Mouse (Mus musculus): ENCODE data around the gene Il6. TPM values are rescaled to one million over a fixed set of nuclear protein-coding genes. Genes with fewer than 3 reads are reported as not detected.
A peak's percentile ranks its signal among the peaks of the same experiment; 100 is the strongest.
"Not testable (repeated sequence)": the region's sequence is repeated elsewhere in the genome, so short reads cannot be mapped to it uniquely, and the experiment has no call there.

Gene Il6
- not detected in 2 replicates for polyA plus RNA-seq (2015; fragmentation: Nextera tagmentation; extraction: Ambion mirVana)

DNA sequence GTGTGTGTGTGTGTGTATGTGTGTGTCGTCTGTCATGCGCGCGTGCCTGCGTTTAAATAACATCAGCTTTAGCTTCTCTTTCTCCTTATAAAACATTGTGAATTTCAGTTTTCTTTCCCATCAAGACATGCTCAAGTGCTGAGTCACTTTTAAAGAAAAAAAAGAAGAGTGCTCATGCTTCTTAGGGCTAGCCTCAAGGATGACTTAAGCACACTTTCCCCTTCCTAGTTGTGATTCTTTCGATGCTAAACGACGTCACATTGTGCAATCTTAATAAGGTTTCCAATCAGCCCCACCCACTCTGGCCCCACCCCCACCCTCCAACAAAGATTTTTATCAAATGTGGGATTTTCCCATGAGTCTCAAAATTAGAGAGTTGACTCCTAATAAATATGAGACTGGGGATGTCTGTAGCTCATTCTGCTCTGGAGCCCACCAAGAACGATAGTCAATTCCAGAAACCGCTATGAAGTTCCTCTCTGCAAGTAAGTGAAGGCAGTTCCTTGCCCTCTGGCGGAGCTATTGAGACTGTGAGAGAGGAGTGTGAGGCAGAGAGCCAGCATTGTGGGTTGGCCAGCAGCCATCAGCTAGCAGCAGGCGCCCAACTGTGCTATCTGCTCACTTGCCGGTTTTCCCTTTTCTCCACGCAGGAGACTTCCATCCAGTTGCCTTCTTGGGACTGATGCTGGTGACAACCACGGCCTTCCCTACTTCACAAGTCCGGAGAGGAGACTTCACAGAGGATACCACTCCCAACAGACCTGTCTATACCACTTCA is at the start of gene Il6:
Gene Il6 (plus strand): TSS at position 389 of the 778 bp plus-strand sequence.
- no peak within 1 kb of the TSS for H3K4me2 ChIP-seq (replicated peaks)
- WGBS: 52% methylated on average over 16 of the region's 16 CpGs
- H3K27me3 ChIP-seq: no peaks in the 10 kb centered on the region
- H3K9me3 ChIP-seq: no peaks in the 10 kb centered on the region
- peaks cover 3% of the 10 kb centered on the region; the same call in 1 of the 2 replicates for H3K4me1 ChIP-seq
- no peak within 1 kb of the TSS for H3K9ac ChIP-seq (replicated peaks)
- no peak within 1 kb of the TSS for H3K27ac ChIP-seq (replicated peaks)
- ATAC-seq (replicated peaks): peak; percentile 91
- no peak within 1 kb of the TSS for H3K4me3 ChIP-seq
- no peaks in the 10 kb centered on the region for H3K36me3 ChIP-seq

- no peak for ATAC-seq (replicated peaks)
- WGBS: 84% methylated on average over 1 of the region's 1 CpGs
- H3K27ac ChIP-seq (replicated peaks): no peak overlapping the region
Observed at GRCm38 (mm10) chr5:29963488-29963887, 49.4 kb upstream of the Il6 start.

GRCm38 (mm10) chr5:29970212-29970611 is 42.7 kb upstream of the Il6 start:
- 96% methylated on average over 1 of the region's 1 CpGs for WGBS
- no peak for ATAC-seq (replicated peaks)
- no peak overlapping the region for H3K27ac ChIP-seq (replicated peaks)
- no peak overlapping the region for H3K9ac ChIP-seq (replicated peaks)
- H3K27me3 ChIP-seq: no peaks in the 10 kb centered on the region
- no peaks in the 10 kb centered on the region for H3K9me3 ChIP-seq
- H3K4me2 ChIP-seq (replicated peaks): no peak overlapping the region
- H3K36me3 ChIP-seq: no peaks in the 10 kb centered on the region
- no peak overlapping the region for H3K4me3 ChIP-seq
- no peaks in the 10 kb centered on the region for H3K4me1 ChIP-seq

More at GRCm38 (mm10) chr5:29963488-29963887, 49.4 kb upstream of the Il6 start:
- H3K36me3 ChIP-seq: no peaks in the 10 kb centered on the region
- no peaks in the 10 kb centered on the region for H3K27me3 ChIP-seq
- no peaks in the 10 kb centered on the region for H3K4me1 ChIP-seq
- no peak overlapping the region for H3K4me2 ChIP-seq (replicated peaks)
- H3K4me3 ChIP-seq: no peak overlapping the region
- no peak overlapping the region for H3K9ac ChIP-seq (replicated peaks)
- H3K9me3 ChIP-seq: no peaks in the 10 kb centered on the region

- no peak overlapping the region for H3K4me2 ChIP-seq (replicated peaks)
- 92% methylated on average over 5 of the region's 5 CpGs for WGBS
- no peak overlapping the region for H3K9ac ChIP-seq (replicated peaks)
- no peaks in the 10 kb centered on the region for H3K9me3 ChIP-seq
- no peak overlapping the region for H3K27ac ChIP-seq (replicated peaks)
- no peak for ATAC-seq (replicated peaks)
- H3K4me3 ChIP-seq: no peak overlapping the region
- no peaks in the 10 kb centered on the region for H3K4me1 ChIP-seq
- H3K36me3 ChIP-seq: no peaks in the 10 kb centered on the region
- no peaks in the 10 kb centered on the region for H3K27me3 ChIP-seq
Observed at GRCm38 (mm10) chr5:29972796-29973195, 40.1 kb upstream of the Il6 start.

- WGBS: 85% methylated on average over 1 of the region's 1 CpGs
- Histone ChIP-seq H3K9me3 (no peaks in the 10 kb centered on the region), H3K27me3 (no peaks in the 10 kb centered on the region), H3K27ac (replicated peaks) (no peak overlapping the region), H3K9ac (replicated peaks) (no peak overlapping the region), H3K36me3 (no peaks in the 10 kb centered on the region), H3K4me1 (no peaks in the 10 kb centered on the region), H3K4me3 (no peak overlapping the region), H3K4me2 (replicated peaks) (no peak overlapping the region)
- no peak for ATAC-seq (replicated peaks)
Observed at GRCm38 (mm10) chr5:29973533-29973932, 39.4 kb upstream of the Il6 start.

GRCm38 (mm10) chr5:29974115-29974514 is 38.8 kb upstream of the Il6 start:
- ATAC-seq (replicated peaks): no peak
- H3K9ac ChIP-seq (replicated peaks): no peak overlapping the region
- H3K27ac ChIP-seq (replicated peaks): no peak overlapping the region
- H3K36me3 ChIP-seq: no peaks in the 10 kb centered on the region
- H3K27me3 ChIP-seq: no peaks in the 10 kb centered on the region
- H3K4me3 ChIP-seq: no peak overlapping the region
- no peaks in the 10 kb centered on the region for H3K4me1 ChIP-seq
- no peaks in the 10 kb centered on the region for H3K9me3 ChIP-seq
- H3K4me2 ChIP-seq (replicated peaks): no peak overlapping the region

DNA sequence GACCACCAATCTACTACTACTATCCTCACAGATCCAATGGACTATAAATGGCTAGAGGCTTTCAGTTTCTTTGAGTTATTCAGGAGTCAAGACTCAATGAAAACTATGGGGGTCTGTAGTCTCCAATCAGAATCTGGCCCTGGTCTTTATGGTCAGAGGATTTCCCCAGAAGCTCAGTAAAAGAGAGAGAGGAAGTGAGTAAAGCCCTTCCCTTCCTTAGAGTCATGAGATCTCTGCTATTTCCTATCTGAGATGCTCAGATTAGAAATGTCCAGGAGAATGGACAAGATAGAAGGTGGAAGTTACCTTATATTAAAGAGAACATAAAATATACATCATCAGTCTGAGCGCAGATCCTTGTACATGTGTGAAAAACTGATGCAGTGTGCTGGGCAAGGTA is 19.3 kb upstream of the Il6 start:
- WGBS: 100% methylated on average over 1 of the region's 1 CpGs
- H3K4me2 ChIP-seq (replicated peaks): no peak overlapping the region
- H3K9ac ChIP-seq (replicated peaks): no peak overlapping the region
- no peaks in the 10 kb centered on the region for H3K9me3 ChIP-seq
- no peak overlapping the region for H3K27ac ChIP-seq (replicated peaks)
- H3K4me1 ChIP-seq: no peaks in the 10 kb centered on the region
- no peaks in the 10 kb centered on the region for H3K36me3 ChIP-seq
- no peaks in the 10 kb centered on the region for H3K27me3 ChIP-seq
- no peak for ATAC-seq (replicated peaks)
- H3K4me3 ChIP-seq: no peak overlapping the region

- 80% methylated on average over 1 of the region's 1 CpGs for WGBS
- no peaks in the 10 kb centered on the region for H3K4me1 ChIP-seq
- no peaks in the 10 kb centered on the region for H3K36me3 ChIP-seq
- H3K27me3 ChIP-seq: no peaks in the 10 kb centered on the region
- H3K9ac ChIP-seq (replicated peaks): no peak overlapping the region
- H3K27ac ChIP-seq (replicated peaks): no peak overlapping the region
- H3K4me3 ChIP-seq: no peak overlapping the region
- no peaks in the 10 kb centered on the region for H3K9me3 ChIP-seq
- no peak for ATAC-seq (replicated peaks)
- no peak overlapping the region for H3K4me2 ChIP-seq (replicated peaks)
Observed at GRCm38 (mm10) chr5:29994344-29994743, 18.6 kb upstream of the Il6 start.

DNA sequence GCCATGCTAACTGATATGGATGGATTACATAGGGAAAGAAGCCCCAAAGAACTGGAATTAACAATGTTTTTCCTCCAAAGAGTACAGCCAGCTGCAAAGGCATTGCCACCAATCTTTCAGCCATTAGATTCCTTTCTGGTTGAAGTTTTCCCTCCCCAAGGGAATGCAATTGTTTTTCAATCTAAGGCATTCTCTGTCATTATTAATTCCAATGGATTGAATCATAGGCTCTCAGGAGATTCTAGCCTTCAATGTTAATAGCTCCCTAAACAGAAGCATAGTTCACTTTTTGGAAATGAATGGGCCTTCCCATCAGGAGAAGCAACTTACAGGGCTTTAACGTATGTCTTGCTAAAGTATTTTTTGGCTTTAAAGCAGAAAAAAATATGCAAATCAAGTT is 15.6 kb upstream of the Il6 start:
- Histone ChIP-seq H3K4me1 (no peaks in the 10 kb centered on the region), H3K4me2 (replicated peaks) (no peak overlapping the region), H3K27me3 (no peaks in the 10 kb centered on the region), H3K36me3 (no peaks in the 10 kb centered on the region), H3K4me3 (no peak overlapping the region), H3K27ac (replicated peaks) (no peak overlapping the region), H3K9me3 (no peaks in the 10 kb centered on the region), H3K9ac (replicated peaks) (no peak overlapping the region)
- 78% methylated on average over 1 of the region's 1 CpGs for WGBS
- no peak for ATAC-seq (replicated peaks)

DNA sequence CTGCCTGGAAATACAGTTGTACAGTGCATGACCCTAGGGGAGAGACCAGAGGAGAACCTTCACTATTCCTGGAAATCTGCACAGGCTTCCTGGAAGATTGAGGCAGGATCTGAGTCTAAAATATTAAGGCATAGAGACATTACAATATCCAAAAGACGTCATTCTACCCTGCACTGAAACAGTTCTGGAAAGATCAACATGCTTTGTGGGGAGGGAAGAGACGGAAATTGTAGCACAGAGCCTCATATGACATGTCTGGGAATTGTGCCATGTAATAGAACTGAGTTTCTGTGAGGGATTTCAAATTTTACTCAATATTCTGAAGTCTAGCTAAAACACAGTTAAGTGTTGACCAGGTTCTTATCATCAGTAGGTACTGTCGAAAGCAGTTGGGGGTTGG is 12.0 kb upstream of the Il6 start:
- H3K4me2 ChIP-seq (replicated peaks): no peak overlapping the region
- no peaks in the 10 kb centered on the region for H3K4me1 ChIP-seq
- H3K9me3 ChIP-seq: no peaks in the 10 kb centered on the region
- no peak overlapping the region for H3K9ac ChIP-seq (replicated peaks)
- no peaks in the 10 kb centered on the region for H3K27me3 ChIP-seq
- WGBS: 74% methylated on average over 3 of the region's 3 CpGs
- H3K36me3 ChIP-seq: no peaks in the 10 kb centered on the region
- H3K4me3 ChIP-seq: no peak overlapping the region
- no peak overlapping the region for H3K27ac ChIP-seq (replicated peaks)
- ATAC-seq (replicated peaks): no peak

DNA sequence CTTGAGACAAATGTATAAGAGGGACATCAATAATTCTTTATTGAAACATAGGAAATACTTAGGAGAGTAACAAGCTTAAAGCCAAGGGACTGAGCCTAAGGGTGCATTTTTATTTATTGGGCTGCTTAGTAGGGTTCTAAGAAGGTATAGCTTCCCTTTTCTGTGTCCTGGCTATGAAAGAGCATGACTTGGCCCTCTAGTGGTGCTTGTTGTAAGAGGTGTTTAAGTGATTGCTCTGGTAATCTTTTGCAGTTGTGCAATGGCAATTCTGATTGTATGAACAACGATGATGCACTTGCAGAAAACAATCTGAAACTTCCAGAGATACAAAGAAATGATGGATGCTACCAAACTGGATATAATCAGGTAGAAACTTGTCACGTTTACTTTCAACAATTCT is 1.7 kb downstream of the Il6 start:
- H3K4me2 ChIP-seq (replicated peaks): no peak overlapping the region
- no peak for ATAC-seq (replicated peaks)
- no peak overlapping the region for H3K9ac ChIP-seq (replicated peaks)
- 68% methylated on average over 2 of the region's 2 CpGs for WGBS
- H3K9me3 ChIP-seq: no peaks in the 10 kb centered on the region
- peaks cover 3% of the 10 kb centered on the region; the same call in 1 of the 2 replicates for H3K4me1 ChIP-seq
- no peak overlapping the region for H3K4me3 ChIP-seq
- H3K36me3 ChIP-seq: no peaks in the 10 kb centered on the region
- no peak overlapping the region for H3K27ac ChIP-seq (replicated peaks)
- H3K27me3 ChIP-seq: no peaks in the 10 kb centered on the region

DNA sequence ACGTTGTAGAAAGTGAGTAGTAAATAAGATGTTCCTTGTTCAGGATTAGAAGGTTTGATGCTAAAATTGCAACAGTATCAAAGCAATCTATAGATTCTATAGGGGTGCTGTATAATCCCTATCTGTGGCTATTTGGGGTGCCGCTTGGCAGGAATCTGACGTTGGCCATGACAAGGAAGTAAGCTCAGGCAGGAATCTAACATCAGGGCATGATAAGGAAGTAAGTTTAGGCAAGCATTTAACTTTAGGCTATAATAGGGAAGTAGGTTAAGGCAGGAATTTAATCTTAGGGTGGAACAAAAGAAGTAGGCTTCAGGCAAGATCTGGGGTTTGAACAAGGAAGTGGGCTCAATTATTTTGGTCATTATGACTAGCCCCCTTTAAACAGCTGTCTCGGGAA is 22.9 kb downstream of the Il6 start:
- not testable (repeated sequence) for H3K36me3 ChIP-seq; H3K9ac ChIP-seq (replicated peaks); H3K27ac ChIP-seq (replicated peaks); ATAC-seq (replicated peaks); H3K9me3 ChIP-seq; H3K4me1 ChIP-seq; H3K4me2 ChIP-seq (replicated peaks); H3K4me3 ChIP-seq; H3K27me3 ChIP-seq
- WGBS: 79% methylated on average over 4 of the region's 4 CpGs

GRCm38 (mm10) chr5:30037111-30037510 is 24.2 kb downstream of the Il6 start:
- not testable (repeated sequence) for H3K4me3 ChIP-seq; H3K4me1 ChIP-seq; H3K27ac ChIP-seq (replicated peaks); H3K9ac ChIP-seq (replicated peaks); H3K36me3 ChIP-seq; ATAC-seq (replicated peaks); H3K4me2 ChIP-seq (replicated peaks); H3K9me3 ChIP-seq; H3K27me3 ChIP-seq
- WGBS: 91% methylated on average over 2 of the region's 2 CpGs

Measured in forebrain, embryonic 15.5 days (tissue).